Mouse (Mus musculus) heart, postnatal 10 days (tissue): ENCODE data around the gene Atp8b5. TPM values are rescaled to one million over a fixed set of nuclear protein-coding genes. Genes with fewer than 3 reads are reported as not detected.
A peak's percentile ranks its signal among the peaks of the same experiment; 100 is the strongest.

Experiments
- DNase-seq, 2 experiments: peaks; one replicate each; pipeline ENCODE4 v3.0.0; 2021
- intact Hi-C: fragments of 180-260 bp; cut with DNase I; formaldehyde crosslinking; loops from one replicate; pipeline ENCODE4 v1.15.1; 2025
- total RNA-seq, 2 experiments: library from RNA; stranded (reverse); gene quantifications; 2 replicates each; pipeline ENCODE4 v1.2.3; 2021

The Atp8b5 gene
- total RNA-seq: under 1 TPM in 1 of 2 experiments, not detected in 1; 0.17 TPM

- DNase-seq: peak; percentile 85 to 86
- intact Hi-C loops: loop anchor here (1.0 to 5.0 kb wide), 2 partner anchors 96 to 154 kb away; no protein-coding TSS in a partner anchor
Observed at GRCm38 (mm10) chr4:43266623-43267322, at the start of gene Atp8b5. Atp8b5 (plus strand) TSS chr4:43267159.

- intact Hi-C loops: no loop called here
- DNase-seq: no peak
Observed at GRCm38 (mm10) chr4:43217997-43218396, 49.0 kb upstream of the Atp8b5 start.

GRCm38 (mm10) chr4:43231821-43232220 lies 35.1 kb upstream of the Atp8b5 start:
- no peak for DNase-seq
- intact Hi-C loops: no loop called here

- intact Hi-C loops: no loop called here
- no peak for DNase-seq
Observed at GRCm38 (mm10) chr4:43232985-43233384, 34.0 kb upstream of the Atp8b5 start.

GRCm38 (mm10) chr4:43233489-43233888 lies 33.5 kb upstream of the Atp8b5 start:
- intact Hi-C loops: no loop called here
- no peak for DNase-seq

- no peak for DNase-seq
- intact Hi-C loops: no loop called here
Observed at GRCm38 (mm10) chr4:43236898-43237297, 30.1 kb upstream of the Atp8b5 start.

GRCm38 (mm10) chr4:43240716-43241115 lies 26.2 kb upstream of the Atp8b5 start:
- intact Hi-C loops: loop anchor here (5.0 kb wide), 1 partner anchor 183 kb away; the partner anchor contains the start of gene Unc13b
- DNase-seq: no peak

- no peak for DNase-seq
- intact Hi-C loops: loop anchor here (5.0 kb wide), 1 partner anchor 187 kb away; the partner anchor contains the start of gene Unc13b
Observed at GRCm38 (mm10) chr4:43244022-43244421, 22.9 kb upstream of the Atp8b5 start.

- intact Hi-C loops: no loop called here
- no peak for DNase-seq
Observed at GRCm38 (mm10) chr4:43245776-43246175, 21.2 kb upstream of the Atp8b5 start.

- intact Hi-C loops: no loop called here
- DNase-seq: no peak
Observed at GRCm38 (mm10) chr4:43248026-43248425, 18.9 kb upstream of the Atp8b5 start.

GRCm38 (mm10) chr4:43248909-43249308 lies 18.1 kb upstream of the Atp8b5 start:
- intact Hi-C loops: no loop called here
- DNase-seq: no peak

- DNase-seq: no peak
- intact Hi-C loops: no loop called here
Observed at GRCm38 (mm10) chr4:43251269-43251668, 15.7 kb upstream of the Atp8b5 start.

- intact Hi-C loops: no loop called here
- no peak for DNase-seq
Observed at GRCm38 (mm10) chr4:43257040-43257439, 9.9 kb upstream of the Atp8b5 start.

- peak in 1 of 2 experiments; percentile 13 for DNase-seq
- intact Hi-C loops: no loop called here
Observed at GRCm38 (mm10) chr4:43258556-43258955, 8.4 kb upstream of the Atp8b5 start.

GRCm38 (mm10) chr4:43259435-43259834 lies 7.5 kb upstream of the Atp8b5 start:
- intact Hi-C loops: no loop called here
- no peak for DNase-seq

GRCm38 (mm10) chr4:43260096-43260495 lies 6.9 kb upstream of the Atp8b5 start:
- intact Hi-C loops: no loop called here
- no peak for DNase-seq

GRCm38 (mm10) chr4:43262821-43263220 lies 4.1 kb upstream of the Atp8b5 start:
- DNase-seq: no peak
- intact Hi-C loops: no loop called here

GRCm38 (mm10) chr4:43266146-43266545 lies 813 bp upstream of the Atp8b5 start:
- intact Hi-C loops: loop anchor here (5.0 kb wide), 1 partner anchor 96 kb away; no protein-coding TSS in a partner anchor

GRCm38 (mm10) chr4:43267323-43267658 lies 332 bp downstream of the Atp8b5 start:
- no peak for DNase-seq
- intact Hi-C loops: loop anchor here (1.0 to 5.0 kb wide), 2 partner anchors 95 to 153 kb away; no protein-coding TSS in a partner anchor

More at GRCm38 (mm10) chr4:43266146-43266545, 813 bp upstream of the Atp8b5 start:
- no peak for DNase-seq

GRCm38 (mm10) chr4:43285476-43285875 lies 18.5 kb downstream of the Atp8b5 start:
- DNase-seq: no peak
- intact Hi-C loops: no loop called here

- no peak for DNase-seq
Observed at GRCm38 (mm10) chr4:43287305-43287704, 20.3 kb downstream of the Atp8b5 start.

GRCm38 (mm10) chr4:43294001-43294400 lies 27.0 kb downstream of the Atp8b5 start:
- no peak for DNase-seq
- intact Hi-C loops: no loop called here

More at GRCm38 (mm10) chr4:43287305-43287704, 20.3 kb downstream of the Atp8b5 start:
- intact Hi-C loops: no loop called here
